Mouse (Mus musculus) intestine, embryonic 14.5 days (tissue): ENCODE data around the gene 7530416G11Rik. TPM values are rescaled to one million over a fixed set of nuclear protein-coding genes. Genes with fewer than 3 reads are reported as not detected.

Experiments used
- ATAC-seq: fragments of 200-750 bp; cut with Nextera tagmentation; replicated peaks from 2 replicates; pipeline ENCODE4 v1.8.0; 2017; ENCODE audit warnings: low read depth, moderate number of reproducible peaks, moderate TSS enrichment, moderate library complexity; ENCODE audit not compliant: low FRiP score, low TSS enrichment
- DNase-seq: peaks from one replicate; pipeline ENCODE4 v3.0.0-alpha.2; 2018; ENCODE audit warnings: low spot score
- H3K27ac ChIP-seq: fragments of 300-500 bp; sonication (generic); 2 replicates; pipeline ENCODE4 v1.5.1; 2014; ENCODE audit warnings: low read depth, mild to moderate bottlenecking, control low read depth
- H3K27me3 ChIP-seq: fragments of 300-500 bp; sonication (generic); replicated peaks from 2 replicates; pipeline ENCODE4 v1.6.1; 2014; ENCODE audit warnings: low read length, control low read depth; ENCODE audit not compliant: control insufficient read depth, insufficient read depth
- H3K36me3 ChIP-seq: fragments of 300-500 bp; sonication (generic); 2 replicates; pipeline ENCODE4 v1.6.1; 2014; ENCODE audit warnings: low read length, control low read depth; ENCODE audit not compliant: control insufficient read depth, insufficient read depth
- H3K4me1 ChIP-seq: fragments of 300-500 bp; sonication (generic); replicated peaks from 2 replicates; pipeline ENCODE4 v1.6.1; 2014; ENCODE audit warnings: low read length, control low read depth, mixed read lengths; ENCODE audit not compliant: control insufficient read depth, insufficient read depth
- H3K4me2 ChIP-seq: fragments of 300-500 bp; sonication (generic); 2 replicates; pipeline ENCODE4 v1.6.1; 2014; ENCODE audit warnings: low read length
- H3K4me3 ChIP-seq: fragments of 300-500 bp; sonication (generic); 2 replicates; pipeline ENCODE4 v1.5.1; 2014; ENCODE audit warnings: low read depth, low read length, control low read depth, mixed read lengths
- H3K9ac ChIP-seq: fragments of 300-500 bp; sonication (generic); 2 replicates; pipeline ENCODE4 v1.6.1; 2014; ENCODE audit warnings: mild to moderate bottlenecking, low read length
- H3K9me3 ChIP-seq: fragments of 300-500 bp; sonication (generic); 2 replicates; pipeline ENCODE4 v1.6.1; 2016; ENCODE audit warnings: low read length, control low read depth; ENCODE audit not compliant: control insufficient read depth
- WGBS: fragments of 180-500 bp; shearing (Covaris S2); extraction: QIAGEN DNeasy Blood & Tissue Kit; methylation state at CpG from one replicate; pipeline ENCODE4 v1.1.7; 2014; 5-methylcytosine and 5-hydroxymethylcytosine counted together
- polyA plus RNA-seq: library from polyadenylated mRNA; unstranded; fragments of >200 nt; fragmentation: Nextera tagmentation; extraction: Ambion mirVana; gene quantifications from 2 replicates; pipeline ENCODE4 v1.2.1, GENCODE M21; 2014

7530416G11Rik gene
- polyA plus RNA-seq, 1 experiment from 2014 or later = not detected

DNA sequence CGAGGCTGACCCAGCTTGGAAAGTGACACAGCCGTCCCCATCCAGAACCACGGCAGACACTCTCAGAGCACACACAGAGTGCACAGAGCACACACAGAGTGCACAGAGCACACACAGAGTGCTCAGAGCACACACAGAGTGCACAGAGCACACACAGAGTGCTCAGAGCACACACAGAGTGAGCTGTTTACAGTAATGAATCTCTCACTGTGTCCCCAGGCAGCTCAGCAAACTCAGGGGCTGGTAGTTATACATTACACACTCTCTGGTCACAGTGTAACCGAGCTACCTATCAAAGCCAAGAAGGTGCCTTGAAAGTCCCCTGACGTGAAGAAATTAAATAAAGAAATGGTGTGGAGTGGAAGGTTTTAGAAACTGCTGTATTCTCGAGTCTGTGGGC, 33.6 kb downstream of the 7530416G11Rik start:
- Histone ChIP-seq H3K4me3 (no peak overlapping the region), H3K4me2 (no peak overlapping the region), H3K27ac (no peak overlapping the region), H3K36me3 (peaks cover 29% of the 10 kb centered on the region), H3K9ac (no peak overlapping the region), H3K27me3 (no peaks in the 10 kb centered on the region), H3K4me1 (no peaks in the 10 kb centered on the region), H3K9me3 (no peaks in the 10 kb centered on the region)
- DNase-seq (no peak), ATAC-seq (no peak)
- 72% methylated on average over 6 of the region's 6 CpGs for WGBS

DNA sequence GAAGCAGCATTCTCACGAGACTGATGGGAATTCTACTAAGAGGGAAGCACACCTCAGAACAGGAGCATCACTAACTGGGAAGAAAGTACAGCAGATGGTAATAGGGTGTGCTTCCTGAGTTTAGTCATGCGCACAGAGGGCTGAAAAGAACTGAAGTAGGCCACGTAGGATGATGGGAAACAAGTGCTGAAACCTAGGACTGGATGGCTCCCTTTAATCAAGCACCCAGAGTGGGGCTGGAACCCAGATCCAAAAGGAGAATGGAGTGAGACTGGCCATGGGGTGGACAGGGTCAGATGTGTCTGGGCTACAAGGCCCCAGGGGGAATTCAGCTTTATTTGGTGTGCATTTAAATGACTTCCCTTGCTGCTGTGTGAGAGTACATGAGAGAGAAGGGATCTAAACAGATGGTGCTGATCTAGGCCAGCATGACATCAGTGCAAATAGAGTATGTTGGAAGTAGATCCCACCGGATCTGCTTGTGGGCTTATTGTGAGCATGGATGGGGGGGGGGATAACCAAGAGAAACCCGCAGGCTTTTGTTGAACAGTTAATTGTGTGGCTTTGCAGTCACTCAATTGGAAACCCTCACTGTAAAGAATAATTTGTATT, 36.5 kb downstream of the 7530416G11Rik start:
- ATAC-seq (no peak), DNase-seq (no peak)
- 92% methylated on average over 5 of the region's 5 CpGs for WGBS
- H3K9me3 ChIP-seq = no peaks in the 10 kb centered on the region
- H3K36me3 ChIP-seq = peaks cover 52% of the 10 kb centered on the region
- H3K9ac ChIP-seq = no peak overlapping the region
- H3K27ac ChIP-seq = no peak overlapping the region
- H3K4me1 ChIP-seq = no peaks in the 10 kb centered on the region
- H3K27me3 ChIP-seq = no peaks in the 10 kb centered on the region
- no peak overlapping the region for H3K4me2 ChIP-seq
- H3K4me3 ChIP-seq = no peak overlapping the region

GRCm38 (mm10) chr15:85464823-85465565, 38.0 kb downstream of the 7530416G11Rik start:
- Histone ChIP-seq H3K36me3 (peaks cover 63% of the 10 kb centered on the region), H3K4me1 (no peaks in the 10 kb centered on the region), H3K27ac (no peak overlapping the region), H3K4me3 (no peak overlapping the region), H3K9ac (no peak overlapping the region), H3K27me3 (no peaks in the 10 kb centered on the region), H3K4me2 (no peak overlapping the region), H3K9me3 (no peaks in the 10 kb centered on the region)
- DNase-seq = peak; percentile 69
- no peak for ATAC-seq
- WGBS = 59% methylated on average over 10 of the region's 10 CpGs

GRCm38 (mm10) chr15:85464190-85464589, 38.8 kb downstream of the 7530416G11Rik start:
- DNase-seq = no peak

GRCm38 (mm10) chr15:85463027-85463790, 39.8 kb downstream of the 7530416G11Rik start:
- no peak overlapping the region for H3K9ac ChIP-seq
- peaks cover 66% of the 10 kb centered on the region for H3K36me3 ChIP-seq

More at GRCm38 (mm10) chr15:85464190-85464589, 38.8 kb downstream of the 7530416G11Rik start:
- H3K4me1 ChIP-seq = no peaks in the 10 kb centered on the region
- no peaks in the 10 kb centered on the region for H3K9me3 ChIP-seq
- H3K4me3 ChIP-seq = no peak overlapping the region
- H3K9ac ChIP-seq = no peak overlapping the region
- no peak for ATAC-seq
- H3K36me3 ChIP-seq = peaks cover 63% of the 10 kb centered on the region
- no peak overlapping the region for H3K27ac ChIP-seq
- H3K27me3 ChIP-seq = no peaks in the 10 kb centered on the region
- WGBS = 32% methylated on average over 5 of the region's 5 CpGs
- H3K4me2 ChIP-seq = no peak overlapping the region

GRCm38 (mm10) chr15:85462138-85462537, 40.9 kb downstream of the 7530416G11Rik start:
- Histone ChIP-seq H3K9ac (no peak overlapping the region), H3K27ac (no peak overlapping the region), H3K4me3 (no peak overlapping the region), H3K27me3 (no peaks in the 10 kb centered on the region), H3K4me2 (no peak overlapping the region), H3K9me3 (no peaks in the 10 kb centered on the region), H3K36me3 (peaks cover 72% of the 10 kb centered on the region), H3K4me1 (no peaks in the 10 kb centered on the region)
- ATAC-seq (no peak), DNase-seq (no peak)
- WGBS = 87% methylated on average over 4 of the region's 4 CpGs

More at GRCm38 (mm10) chr15:85463027-85463790, 39.8 kb downstream of the 7530416G11Rik start:
- Histone ChIP-seq H3K9me3 (no peaks in the 10 kb centered on the region), H3K27ac (no peak overlapping the region), H3K4me3 (no peak overlapping the region), H3K4me1 (no peaks in the 10 kb centered on the region), H3K4me2 (no peak overlapping the region), H3K27me3 (no peaks in the 10 kb centered on the region)
- DNase-seq = no peak
- 76% methylated on average over 13 of the region's 13 CpGs for WGBS
- ATAC-seq = no peak

DNA sequence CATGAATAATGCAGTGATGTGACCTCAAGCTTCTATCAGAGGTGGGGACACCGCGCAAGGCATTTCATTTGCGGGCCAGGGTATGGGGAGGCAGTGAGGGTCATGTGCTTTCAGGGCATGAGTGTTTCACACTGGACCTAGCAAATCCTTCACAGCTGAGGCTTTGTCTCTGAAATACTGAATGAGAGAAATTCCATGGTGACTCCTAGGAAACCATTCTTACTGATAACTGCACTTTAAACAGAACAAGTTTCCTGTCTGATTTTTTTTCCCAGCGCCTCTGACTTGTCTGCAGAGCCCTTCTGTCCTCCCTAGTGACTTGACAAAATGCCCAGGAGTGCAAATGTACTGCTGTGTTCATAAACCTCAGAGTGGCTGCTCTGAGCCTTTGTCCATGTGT, 41.5 kb downstream of the 7530416G11Rik start:
- Histone ChIP-seq H3K4me1 (no peaks in the 10 kb centered on the region), H3K4me3 (no peak overlapping the region), H3K36me3 (peaks cover 70% of the 10 kb centered on the region), H3K27me3 (no peaks in the 10 kb centered on the region), H3K27ac (no peak overlapping the region), H3K4me2 (no peak overlapping the region), H3K9me3 (no peaks in the 10 kb centered on the region), H3K9ac (no peak overlapping the region)
- 79% methylated on average over 4 of the region's 4 CpGs for WGBS
- ATAC-seq = no peak
- no peak for DNase-seq

GRCm38 (mm10) chr15:85458631-85459082, 44.4 kb downstream of the 7530416G11Rik start:
- Histone ChIP-seq H3K27ac (no peak overlapping the region), H3K27me3 (no peaks in the 10 kb centered on the region), H3K36me3 (peaks cover 63% of the 10 kb centered on the region), H3K9me3 (no peaks in the 10 kb centered on the region), H3K4me1 (no peaks in the 10 kb centered on the region), H3K9ac (no peak overlapping the region), H3K4me3 (no peak overlapping the region), H3K4me2 (no peak overlapping the region)
- 54% methylated on average over 4 of the region's 4 CpGs for WGBS
- no peak for DNase-seq
- no peak for ATAC-seq
